Mouse (Mus musculus): ENCODE data around the gene Hist2h2ab. TPM values are rescaled to one million over a fixed set of nuclear protein-coding genes. Genes with fewer than 3 reads are reported as not detected.
A peak's percentile ranks its signal among the peaks of the same experiment; 100 is the strongest.

Hist2h2ab gene
- polyA plus RNA-seq (2012; rRNA removed) (1.7 and 2.7 TPM in 2 replicates), polyA plus RNA-seq (2014; fragmentation: Nextera tagmentation; extraction: Ambion mirVana) (0.99 and 1.3 TPM in 2 replicates)

- 5% methylated on average over 36 of the region's 37 CpGs for WGBS
- Histone ChIP-seq H3K27ac (replicated peaks; ENCODE audit: low read depth, low read length) (peak within 1 kb of the TSS; percentile 98), H3K4me3 (replicated peaks; ENCODE audit: low read length) (peak within 1 kb of the TSS; percentile 62), H3K27me3 (ENCODE audit: control insufficient read depth, insufficient read depth, low read length) (no peaks in the 10 kb centered on the region), H3K36me3 (ENCODE audit: control insufficient read depth, insufficient read depth, low read length) (no peaks in the 10 kb centered on the region), H3K4me1 (ENCODE audit: control insufficient read depth, insufficient read depth, low read length) (peaks cover 15% of the 10 kb centered on the region), H3K9me3 (ENCODE audit: control insufficient read depth, low read length) (no peaks in the 10 kb centered on the region), H3K4me2 (replicated peaks; ENCODE audit: low read depth, low read length, severe bottlenecking) (peak within 1 kb of the TSS; percentile 83), H3K9ac (ENCODE audit: low read depth, low read length, severe bottlenecking) (peak within 1 kb of the TSS; percentile 84)
- ATAC-seq (ENCODE audit: low FRiP score, low read depth) (peak; percentile 88), DNase-seq (ENCODE audit: low spot score) (peak; percentile 92)
- peak; percentile 88; the same call in 1 of the 2 replicates for TF ChIP-seq POLR2A (IDR thresholded peaks at IDR 0.05; ENCODE audit: borderline replicate concordance, extremely low read depth, insufficient read depth, insufficient read length)
Measured at GRCm38 (mm10) chr3:96219661-96220130, at the start of gene Hist2h2ab, which contains the start of gene Bola1. Gene Hist2h2ab (plus strand): TSS chr3:96219865. Gene Bola1 (minus strand): TSS chr3:96219709.

- Histone ChIP-seq H3K4me2 (replicated peaks; ENCODE audit: low read depth, low read length, severe bottlenecking) (no peak overlapping the region), H3K9ac (ENCODE audit: low read depth, low read length, severe bottlenecking) (no peak overlapping the region), H3K27me3 (ENCODE audit: control insufficient read depth, insufficient read depth, low read length) (no peaks in the 10 kb centered on the region), H3K9me3 (ENCODE audit: control insufficient read depth, low read length) (no peaks in the 10 kb centered on the region), H3K4me1 (ENCODE audit: control insufficient read depth, insufficient read depth, low read length) (peaks cover 12% of the 10 kb centered on the region), H3K36me3 (ENCODE audit: control insufficient read depth, insufficient read depth, low read length) (peaks cover 27% of the 10 kb centered on the region), H3K4me3 (replicated peaks; ENCODE audit: low read length) (no peak overlapping the region), H3K27ac (replicated peaks; ENCODE audit: low read depth, low read length) (no peak overlapping the region)
- WGBS: 92% methylated on average over 4 of the region's 4 CpGs
- ATAC-seq (ENCODE audit: low FRiP score, low read depth) (no peak), DNase-seq (ENCODE audit: low spot score) (no peak)
- no peak for TF ChIP-seq POLR2A (IDR thresholded peaks at IDR 0.05; ENCODE audit: borderline replicate concordance, extremely low read depth, insufficient read depth, insufficient read length)
Measured at GRCm38 (mm10) chr3:96170276-96170675, 49.4 kb upstream of the Hist2h2ab start.

GRCm38 (mm10) chr3:96170976-96171545 is 48.6 kb upstream of the Hist2h2ab start:
- H3K9ac ChIP-seq (ENCODE audit: low read depth, low read length, severe bottlenecking): peak overlapping the region; percentile 71; the same call in 1 of the 2 replicates
- 73% methylated on average over 10 of the region's 10 CpGs for WGBS
- no peaks in the 10 kb centered on the region for H3K27me3 ChIP-seq (ENCODE audit: control insufficient read depth, insufficient read depth, low read length)
- no peak for TF ChIP-seq POLR2A (IDR thresholded peaks at IDR 0.05; ENCODE audit: borderline replicate concordance, extremely low read depth, insufficient read depth, insufficient read length)
- no peak for DNase-seq (ENCODE audit: low spot score)
- H3K9me3 ChIP-seq (ENCODE audit: control insufficient read depth, low read length): no peaks in the 10 kb centered on the region
- no peak for ATAC-seq (ENCODE audit: low FRiP score, low read depth)
- H3K27ac ChIP-seq (replicated peaks; ENCODE audit: low read depth, low read length): peak overlapping the region; percentile 97; the same call in 1 of the 2 replicates
- H3K36me3 ChIP-seq (ENCODE audit: control insufficient read depth, insufficient read depth, low read length): peaks cover 34% of the 10 kb centered on the region
- H3K4me2 ChIP-seq (replicated peaks; ENCODE audit: low read depth, low read length, severe bottlenecking): peak overlapping the region; percentile 57
- H3K4me3 ChIP-seq (replicated peaks; ENCODE audit: low read length): peak overlapping the region; percentile 90
- H3K4me1 ChIP-seq (ENCODE audit: control insufficient read depth, insufficient read depth, low read length): peaks cover 12% of the 10 kb centered on the region

GRCm38 (mm10) chr3:96171583-96172196 is 48.0 kb upstream of the Hist2h2ab start:
- Histone ChIP-seq H3K4me2 (replicated peaks; ENCODE audit: low read depth, low read length, severe bottlenecking) (peak overlapping the region; percentile 57), H3K27ac (replicated peaks; ENCODE audit: low read depth, low read length) (peak overlapping the region; percentile 97), H3K4me3 (replicated peaks; ENCODE audit: low read length) (peak overlapping the region; percentile 90), H3K4me1 (ENCODE audit: control insufficient read depth, insufficient read depth, low read length) (peaks cover 12% of the 10 kb centered on the region), H3K9ac (ENCODE audit: low read depth, low read length, severe bottlenecking) (peak overlapping the region; percentile 71), H3K27me3 (ENCODE audit: control insufficient read depth, insufficient read depth, low read length) (no peaks in the 10 kb centered on the region), H3K36me3 (ENCODE audit: control insufficient read depth, insufficient read depth, low read length) (peaks cover 41% of the 10 kb centered on the region), H3K9me3 (ENCODE audit: control insufficient read depth, low read length) (no peaks in the 10 kb centered on the region)
- ATAC-seq (ENCODE audit: low FRiP score, low read depth): peak; percentile 12; the same call in 1 of the 2 replicates
- TF ChIP-seq POLR2A (IDR thresholded peaks at IDR 0.05; ENCODE audit: borderline replicate concordance, extremely low read depth, insufficient read depth, insufficient read length): no peak
- 17% methylated on average over 18 of the region's 18 CpGs for WGBS
- DNase-seq (ENCODE audit: low spot score): no peak

Measured in limb, embryonic 14.5 days (tissue).